Mouse (Mus musculus): Measurements from ENCODE around the gene Panx1.

Panx1 gene

GRCm38 (mm10) chr9:14970211-14970610 is 75.1 kb downstream of the Panx1 start:
- DNase-seq, result no peak

GRCm38 (mm10) chr9:14967598-14967997 is 77.7 kb downstream of the Panx1 start:
- DNase-seq, result no peak

GRCm38 (mm10) chr9:14966787-14967186 is 78.5 kb downstream of the Panx1 start:
- no peak for DNase-seq

DNA sequence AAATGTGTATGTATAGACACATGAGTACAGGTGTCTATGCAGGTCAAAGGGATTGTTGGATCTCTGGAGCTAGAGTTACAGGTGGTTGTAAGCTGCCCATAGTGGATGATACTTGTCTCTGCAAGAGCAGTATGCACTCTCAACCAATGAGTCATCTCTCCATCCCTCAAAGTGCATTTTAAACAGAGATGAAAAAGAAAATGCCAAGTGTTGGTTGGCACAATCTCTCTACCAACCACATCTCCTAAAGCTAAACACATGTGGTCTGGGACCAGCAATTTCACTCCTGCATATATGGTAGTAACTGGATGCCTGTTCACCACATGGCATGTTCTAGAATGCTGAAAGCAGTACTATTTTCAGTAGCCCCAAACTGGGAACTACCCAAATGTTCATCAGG is 79.9 kb downstream of the Panx1 start:
- no peak for DNase-seq

- DNase-seq, result no peak
These were observed 82.5 kb downstream of the Panx1 start for GRCm38 (mm10) chr9:14962769-14963168.

GRCm38 (mm10) chr9:14954659-14955058 is 90.6 kb downstream of the Panx1 start:
- DNase-seq, result no peak

Data from lung, postnatal 10 days (tissue).